Mouse (Mus musculus): Measurements from ENCODE around the gene Gjc1. TPM values are rescaled to one million over a fixed set of nuclear protein-coding genes. Genes with fewer than 3 reads are reported as not detected.
A peak's percentile ranks its signal among the peaks of the same experiment; 100 is the strongest.

Gene Gjc1
- total RNA-seq, 2 experiments from 2014 or later = 13.6 to 21.6 TPM

- no peak for DNase-seq
Observed at GRCm38 (mm10) chr11:102772771-102773700, 46.5 kb downstream of the Gjc1 start.

DNA sequence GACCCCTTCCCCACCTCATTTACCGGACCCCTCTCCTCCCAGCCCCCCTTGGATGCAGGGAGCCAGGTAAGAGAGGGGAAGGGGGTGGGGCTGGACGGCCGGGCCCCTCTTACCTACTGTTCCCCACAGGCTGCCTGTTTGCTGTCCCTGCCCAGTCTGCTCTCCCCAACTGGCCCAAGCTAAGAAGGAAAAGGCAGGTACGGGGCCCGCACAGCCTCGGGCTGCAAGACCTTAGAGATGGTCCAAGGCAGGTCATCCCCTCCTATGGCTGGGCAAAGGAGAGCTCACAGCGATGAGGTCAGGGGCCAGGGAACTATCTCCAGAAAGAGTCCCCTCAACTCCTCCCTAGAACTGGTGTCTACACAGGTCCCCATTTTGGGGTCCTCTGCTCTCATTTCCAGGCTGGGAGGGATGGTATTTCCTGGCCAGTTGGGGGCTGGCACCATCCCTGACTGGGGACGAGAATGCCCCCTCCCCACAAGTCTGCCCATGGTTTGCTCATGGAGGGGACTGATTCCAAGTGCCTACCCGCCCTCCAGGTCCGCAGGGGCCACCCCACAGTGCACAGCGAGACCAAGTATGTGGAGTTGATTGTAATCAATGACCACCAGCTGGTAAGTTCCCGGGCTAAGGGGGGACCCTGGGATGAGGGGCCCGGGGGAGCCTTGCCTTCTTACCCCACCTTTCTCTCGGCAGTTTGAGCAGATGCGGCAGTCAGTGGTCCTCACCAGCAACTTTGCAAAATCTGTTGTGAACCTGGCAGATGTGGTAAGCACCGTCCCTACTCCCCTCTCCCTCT lies 47.4 kb downstream of the Gjc1 start:
- no peak for DNase-seq

DNA sequence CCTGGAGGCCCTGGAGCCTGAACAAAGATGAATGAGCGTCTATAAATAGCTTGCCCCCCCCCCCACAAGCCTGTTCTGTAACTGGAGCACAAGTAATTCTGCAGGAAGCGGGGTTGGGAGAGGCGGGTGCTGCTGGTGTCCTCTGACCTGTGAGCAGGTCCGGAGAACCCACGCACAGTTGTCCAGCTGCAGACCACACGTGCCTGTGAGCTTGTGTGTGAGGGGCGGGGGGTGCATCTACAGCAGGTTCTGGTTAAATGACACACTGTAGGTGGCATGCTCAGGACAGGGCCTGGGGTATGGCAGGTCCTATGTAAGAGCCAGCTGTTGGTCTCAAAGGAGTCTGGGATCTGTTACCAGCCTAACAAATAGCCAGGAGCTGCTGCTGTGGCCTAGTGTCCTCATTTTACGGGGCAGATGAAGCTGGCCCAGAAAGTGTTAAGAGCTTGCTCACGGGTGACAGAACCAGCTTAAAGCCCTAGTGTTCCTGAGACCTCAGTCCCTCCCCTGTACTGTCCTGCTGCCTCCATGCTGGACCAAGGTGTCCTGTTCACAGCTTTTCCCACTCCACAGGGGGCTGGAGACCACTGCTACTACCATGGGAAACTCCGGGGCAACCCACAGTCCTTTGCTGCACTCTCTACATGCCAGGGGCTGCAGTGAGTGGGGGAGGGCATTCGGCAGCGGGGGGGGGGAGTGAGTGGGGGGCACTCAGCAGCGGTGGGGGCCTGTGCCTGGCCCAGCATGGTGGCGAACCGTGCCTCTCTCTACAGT lies 48.7 kb downstream of the Gjc1 start:
- no peak for DNase-seq

- DNase-seq = no peak
Observed at GRCm38 (mm10) chr11:102769993-102770661, 49.4 kb downstream of the Gjc1 start.

GRCm38 (mm10) chr11:102769141-102769540 lies 50.4 kb downstream of the Gjc1 start:
- no peak for DNase-seq

- no peak for DNase-seq
Observed at GRCm38 (mm10) chr11:102767055-102767670, 52.3 kb downstream of the Gjc1 start.

GRCm38 (mm10) chr11:102765416-102765815 lies 54.1 kb downstream of the Gjc1 start:
- DNase-seq = no peak

GRCm38 (mm10) chr11:102763009-102763767 lies 56.3 kb downstream of the Gjc1 start:
- no peak for DNase-seq

GRCm38 (mm10) chr11:102762248-102762647 lies 57.3 kb downstream of the Gjc1 start:
- DNase-seq = no peak

DNA sequence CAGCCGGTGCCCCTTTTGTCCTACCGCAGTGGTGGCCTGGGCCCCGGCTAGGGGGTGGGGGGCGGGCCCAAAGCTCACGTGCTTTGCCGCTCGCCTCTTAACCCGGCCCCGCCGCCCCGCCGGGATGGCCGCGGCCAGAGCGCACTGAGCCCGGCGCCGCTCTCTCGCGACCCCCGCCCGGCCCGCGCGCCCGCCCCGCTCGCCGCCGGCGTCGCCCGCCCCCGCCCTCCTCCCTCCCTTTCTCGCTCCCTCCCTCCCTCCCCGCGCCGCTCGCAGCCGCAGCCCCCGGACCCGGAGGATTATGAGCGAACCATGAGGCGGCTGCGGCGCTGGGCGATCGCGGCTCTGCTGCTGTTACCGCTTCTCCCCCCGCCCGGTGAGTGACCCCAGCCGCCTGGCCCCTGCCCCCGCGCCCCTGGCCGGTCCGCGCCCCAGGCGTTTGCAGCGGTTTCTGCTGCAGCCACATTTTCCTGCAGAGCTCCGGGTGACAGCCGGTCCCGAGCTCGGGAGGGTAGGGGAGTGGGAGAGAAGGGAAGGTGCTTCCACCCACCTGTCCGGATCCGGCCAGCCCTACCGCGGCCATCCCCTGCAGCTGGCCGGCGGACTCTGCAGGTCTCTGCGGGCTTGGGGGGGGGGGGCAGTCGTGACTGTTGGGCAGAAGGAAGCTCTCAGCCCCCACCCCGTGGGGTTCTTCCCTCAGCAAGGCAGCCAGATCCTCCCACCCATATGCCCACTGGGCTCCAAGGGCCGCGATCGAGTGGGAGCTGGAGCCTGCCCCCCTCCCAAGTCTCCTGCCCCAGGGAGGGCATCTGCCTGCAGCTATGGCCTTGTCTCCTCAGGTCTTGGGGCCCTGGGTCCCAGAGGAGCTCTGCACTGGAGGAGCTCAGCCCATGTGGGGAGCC lies 57.9 kb downstream of the Gjc1 start, which contains the start of gene Adam11:
TSS of gene Adam11 (plus strand) at position 131 of the 902 bp plus-strand sequence.
- DNase-seq = no peak

- no peak for DNase-seq
Observed at GRCm38 (mm10) chr11:102760805-102761308, 58.6 kb downstream of the Gjc1 start.

DNA sequence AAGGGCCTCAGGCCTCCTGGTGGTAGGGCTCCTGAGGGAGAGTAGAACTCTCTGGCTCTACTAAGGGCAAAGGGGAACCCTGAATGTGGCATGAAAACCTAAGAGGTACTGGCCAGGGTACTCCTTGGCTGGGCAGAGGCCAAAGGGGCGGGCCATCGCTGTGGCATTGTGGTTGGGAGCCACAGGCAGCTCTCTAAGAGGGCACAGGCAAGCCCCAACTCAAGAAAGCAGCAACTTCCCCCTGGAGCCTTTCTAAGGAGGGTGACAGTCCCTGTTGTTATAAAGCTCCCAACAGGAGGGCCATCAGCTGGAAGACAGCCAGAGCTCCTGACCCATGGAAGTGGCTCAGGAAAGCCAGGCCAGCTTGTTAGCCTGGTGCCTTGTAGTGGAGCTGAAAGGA lies 60.5 kb downstream of the Gjc1 start:
- DNase-seq = no peak

DNA sequence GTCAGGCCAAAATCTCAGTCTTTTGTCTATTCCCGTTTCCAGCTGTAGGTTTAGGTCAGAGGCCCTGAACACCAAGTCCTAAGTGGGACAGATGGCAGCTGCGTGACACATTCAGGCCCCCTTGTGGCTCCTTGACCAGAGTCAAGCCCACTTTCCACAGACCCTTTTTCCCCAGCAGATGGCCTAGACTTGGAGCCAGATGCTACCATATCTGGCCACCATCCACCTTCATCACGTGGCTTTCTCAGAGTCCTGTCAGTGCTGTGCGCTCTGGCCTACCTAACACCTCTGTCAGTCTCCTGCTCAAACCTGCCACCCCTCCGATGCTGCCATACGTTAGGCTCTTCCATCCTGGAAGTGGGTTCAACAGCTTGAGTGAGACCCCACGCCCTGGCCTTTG lies 64.1 kb downstream of the Gjc1 start:
- no peak for DNase-seq

GRCm38 (mm10) chr11:102754416-102754815 lies 65.1 kb downstream of the Gjc1 start:
- DNase-seq = no peak

DNA sequence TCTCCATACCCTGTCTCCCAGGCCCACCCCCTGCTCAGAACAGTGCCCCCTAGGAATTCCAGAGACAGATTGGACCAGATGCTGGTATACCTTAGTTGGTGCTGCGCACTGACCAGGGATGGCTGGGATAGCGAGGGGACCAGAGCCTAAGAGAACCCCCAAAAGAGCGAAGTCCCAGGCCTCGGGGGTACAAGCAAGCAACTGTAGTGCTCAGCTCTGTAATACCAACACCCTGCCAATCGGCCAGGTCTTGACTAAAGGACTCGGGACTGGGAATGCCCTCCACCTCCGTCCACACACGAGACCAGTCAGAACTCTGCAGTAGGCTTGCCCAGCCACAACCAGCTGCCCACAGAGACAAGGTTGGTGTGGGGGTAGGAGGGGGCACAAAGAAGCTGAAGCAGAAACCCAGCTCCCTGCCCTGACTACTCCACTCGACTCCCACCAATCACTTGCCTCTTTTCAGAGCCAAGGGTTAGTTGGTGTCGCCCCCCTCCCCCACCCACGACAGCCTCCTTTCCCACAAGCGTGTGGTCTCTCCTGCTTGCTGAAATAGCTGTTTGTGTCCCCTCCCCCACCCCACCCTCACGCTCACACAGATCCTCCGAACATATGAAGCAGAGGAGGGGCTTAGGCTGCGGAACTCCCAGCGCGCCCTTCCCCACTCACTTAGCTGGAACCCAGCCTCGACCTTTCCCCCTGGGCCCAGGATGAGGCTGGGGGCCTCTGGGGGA lies 65.7 kb downstream of the Gjc1 start:
- DNase-seq = no peak

GRCm38 (mm10) chr11:102752896-102753590 lies 66.5 kb downstream of the Gjc1 start:
- peak in 1 of 2 experiments; percentile 50 for DNase-seq

GRCm38 (mm10) chr11:102749712-102750111 lies 69.8 kb downstream of the Gjc1 start:
- DNase-seq = peak; percentile 74 to 77
